Mouse (Mus musculus): ENCODE data around the gene Dnajc12.
"Not testable (repeated sequence)": the region's sequence is repeated elsewhere in the genome, so short reads cannot be mapped to it uniquely, and the experiment has no call there.

Dnajc12 gene

GRCm38 (mm10) chr10:63386444-63386843 lies 4.2 kb downstream of the Dnajc12 start:
- peak; percentile 72 for DNase-seq (ENCODE audit: low read depth, low spot score)

GRCm38 (mm10) chr10:63386991-63387390 lies 4.7 kb downstream of the Dnajc12 start:
- no peak for DNase-seq (ENCODE audit: low read depth, low spot score)

GRCm38 (mm10) chr10:63388948-63389347 lies 6.7 kb downstream of the Dnajc12 start:
- DNase-seq (ENCODE audit: low read depth, low spot score): no peak

- DNase-seq (ENCODE audit: low read depth, low spot score): no peak
Observed at GRCm38 (mm10) chr10:63396963-63397362, 14.7 kb downstream of the Dnajc12 start.

- DNase-seq (ENCODE audit: low read depth, low spot score): no peak
Observed at GRCm38 (mm10) chr10:63402731-63403504, 20.7 kb downstream of the Dnajc12 start.

- no peak for DNase-seq (ENCODE audit: low read depth, low spot score)
Observed at GRCm38 (mm10) chr10:63403636-63404035, 21.4 kb downstream of the Dnajc12 start.

- no peak for DNase-seq (ENCODE audit: low read depth, low spot score)
Observed at GRCm38 (mm10) chr10:63410162-63410956, 28.1 kb downstream of the Dnajc12 start.

- not testable (repeated sequence) for DNase-seq (ENCODE audit: low read depth, low spot score)
Observed at GRCm38 (mm10) chr10:63411674-63412073, 29.4 kb downstream of the Dnajc12 start.

- no peak for DNase-seq (ENCODE audit: low read depth, low spot score)
Observed at GRCm38 (mm10) chr10:63412756-63413155, 30.5 kb downstream of the Dnajc12 start.

GRCm38 (mm10) chr10:63415287-63415686 lies 33.0 kb downstream of the Dnajc12 start:
- DNase-seq (ENCODE audit: low read depth, low spot score): no peak

- DNase-seq (ENCODE audit: low read depth, low spot score): no peak
Observed at GRCm38 (mm10) chr10:63415850-63416249, 33.6 kb downstream of the Dnajc12 start.

GRCm38 (mm10) chr10:63417061-63417460 lies 34.8 kb downstream of the Dnajc12 start:
- no peak for DNase-seq (ENCODE audit: low read depth, low spot score)

GRCm38 (mm10) chr10:63421739-63422735 lies 39.8 kb downstream of the Dnajc12 start, which contains the start of gene Gm7075:
TSS of gene Gm7075 (minus strand) at chr10:63421789.
- DNase-seq (ENCODE audit: low read depth, low spot score): peak; percentile 48

- DNase-seq (ENCODE audit: low read depth, low spot score): no peak
Observed at GRCm38 (mm10) chr10:63422736-63422992, 40.4 kb downstream of the Dnajc12 start.

- no peak for DNase-seq (ENCODE audit: low read depth, low spot score)
Observed at GRCm38 (mm10) chr10:63423591-63424474, 41.6 kb downstream of the Dnajc12 start.

- no peak for DNase-seq (ENCODE audit: low read depth, low spot score)
Observed at GRCm38 (mm10) chr10:63424475-63424814, 42.2 kb downstream of the Dnajc12 start.

- no peak for DNase-seq (ENCODE audit: low read depth, low spot score)
Observed at GRCm38 (mm10) chr10:63427146-63427545, 44.9 kb downstream of the Dnajc12 start.

- DNase-seq (ENCODE audit: low read depth, low spot score): peak; percentile 41
Observed at GRCm38 (mm10) chr10:63428243-63429022, 46.2 kb downstream of the Dnajc12 start.

GRCm38 (mm10) chr10:63429023-63429340 lies 46.7 kb downstream of the Dnajc12 start:
- no peak for DNase-seq (ENCODE audit: low read depth, low spot score)

- DNase-seq (ENCODE audit: low read depth, low spot score): peak; percentile 99
Observed at GRCm38 (mm10) chr10:63429380-63429779, 47.1 kb downstream of the Dnajc12 start.

All from forelimb bud, embryonic 11.5 days (tissue).